Mouse (Mus musculus): ENCODE results near the gene Ndufv3.
"Not testable (repeated sequence)": the region's sequence is repeated elsewhere in the genome, so short reads cannot be mapped to it uniquely, and the experiment has no call there.

Gene Ndufv3

DNA sequence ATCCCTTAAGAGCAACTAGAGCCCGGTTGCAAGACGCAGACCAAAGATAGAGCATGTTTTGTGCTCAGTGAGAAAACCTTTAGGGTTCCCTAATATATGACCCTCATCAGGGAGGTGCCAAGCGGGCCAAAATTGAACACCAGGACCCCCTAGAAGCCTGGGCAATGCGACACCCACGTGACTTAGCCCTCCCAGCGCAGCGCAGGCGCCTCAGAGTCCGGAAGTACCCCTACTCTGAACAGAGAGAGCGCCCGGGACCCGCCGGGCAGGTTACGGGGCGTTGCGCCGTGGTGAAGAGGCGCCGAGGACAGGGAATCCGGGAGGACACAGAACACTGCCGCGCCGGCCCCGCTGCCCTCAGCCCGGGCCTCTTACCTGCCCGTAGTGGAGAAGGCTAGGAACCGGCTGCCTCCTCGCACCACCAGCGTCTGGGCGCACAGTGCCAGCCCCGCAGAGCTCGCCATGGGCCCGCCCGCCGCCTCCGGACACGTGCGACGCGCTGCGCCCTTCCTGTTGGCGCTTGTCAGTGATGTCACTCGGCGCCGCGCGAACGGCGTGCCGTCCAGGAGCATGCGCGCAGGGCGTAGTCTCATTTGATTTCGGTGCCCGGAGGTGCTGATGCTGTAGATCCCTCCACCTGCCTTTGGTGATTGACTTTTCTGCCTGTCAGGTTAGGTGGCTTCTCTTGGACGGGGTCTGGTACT, 8.0 kb upstream of the Ndufv3 start:
- DNase-seq (ENCODE audit: low spot score in 2 of 2), result peak; percentile 86 to 91

DNA sequence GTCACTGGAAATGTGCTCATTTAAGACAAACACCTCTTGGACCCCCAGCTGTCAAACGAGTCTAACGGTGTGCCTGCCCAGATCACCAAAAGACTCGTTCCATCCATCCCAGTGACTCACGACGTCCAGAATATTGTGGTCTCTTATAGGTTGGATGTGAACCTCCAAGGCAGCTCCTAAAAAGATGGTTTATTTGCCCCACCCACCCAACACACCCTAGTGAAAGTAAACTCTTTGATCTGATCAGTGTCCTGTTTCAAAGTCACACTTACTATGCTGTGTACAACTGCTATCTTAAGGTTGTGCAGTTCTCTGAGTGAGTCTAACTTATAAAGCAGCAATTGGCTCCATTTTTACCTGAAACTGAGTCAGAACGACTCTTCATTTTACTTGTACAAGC, 7.3 kb upstream of the Ndufv3 start:
- DNase-seq (ENCODE audit: low spot score in 2 of 2), result no peak

DNA sequence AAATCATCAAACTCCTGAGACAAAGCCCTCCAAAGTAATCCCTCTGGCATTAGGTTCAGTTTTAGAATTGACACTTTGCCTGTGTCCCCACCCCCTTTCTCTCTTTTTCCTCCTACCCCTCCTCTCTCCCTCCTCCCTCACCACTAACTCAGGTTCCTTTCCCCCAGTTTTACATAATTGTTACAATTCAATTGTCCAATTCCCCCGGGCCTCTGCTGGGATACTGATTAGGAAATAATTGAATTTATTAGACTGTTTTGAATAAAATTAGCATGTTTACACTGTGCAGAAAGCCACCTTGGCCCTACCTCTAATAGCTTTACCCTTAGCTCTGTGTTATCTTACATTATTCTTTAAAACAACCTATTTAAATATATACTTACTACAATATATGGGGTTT, 5.2 kb upstream of the Ndufv3 start:
- no peak for DNase-seq (ENCODE audit: low spot score in 2 of 2)

DNA sequence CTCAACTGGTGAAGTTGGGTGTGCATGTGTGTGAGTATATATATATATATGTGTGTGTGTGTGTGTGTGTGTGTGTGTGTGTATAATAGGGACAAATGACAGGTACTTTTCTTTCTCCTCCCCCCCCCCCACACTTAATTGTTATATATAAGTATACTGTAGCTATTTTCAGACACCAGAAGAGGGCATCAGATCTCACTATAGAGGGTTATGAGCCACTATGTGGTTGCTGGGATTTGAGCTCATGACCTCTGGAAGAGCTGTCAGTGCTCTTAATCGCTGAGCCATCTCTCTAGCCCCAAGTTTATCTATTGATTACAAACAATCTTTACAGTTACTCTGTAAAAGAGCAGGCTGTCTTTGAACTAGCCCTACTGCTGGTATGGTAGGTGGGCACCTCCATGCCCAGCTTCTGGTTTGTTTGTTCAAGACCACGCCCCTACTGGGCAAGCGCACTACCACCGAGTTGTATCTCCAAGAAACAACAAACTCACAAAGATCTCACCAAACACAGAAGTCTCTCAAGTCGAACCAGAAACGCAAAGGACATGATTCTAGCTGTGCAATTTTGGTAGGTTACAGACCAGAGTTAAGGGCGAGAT, 470 bp upstream of the Ndufv3 start:
- DNase-seq (ENCODE audit: low spot score in 2 of 2), result no peak

DNA sequence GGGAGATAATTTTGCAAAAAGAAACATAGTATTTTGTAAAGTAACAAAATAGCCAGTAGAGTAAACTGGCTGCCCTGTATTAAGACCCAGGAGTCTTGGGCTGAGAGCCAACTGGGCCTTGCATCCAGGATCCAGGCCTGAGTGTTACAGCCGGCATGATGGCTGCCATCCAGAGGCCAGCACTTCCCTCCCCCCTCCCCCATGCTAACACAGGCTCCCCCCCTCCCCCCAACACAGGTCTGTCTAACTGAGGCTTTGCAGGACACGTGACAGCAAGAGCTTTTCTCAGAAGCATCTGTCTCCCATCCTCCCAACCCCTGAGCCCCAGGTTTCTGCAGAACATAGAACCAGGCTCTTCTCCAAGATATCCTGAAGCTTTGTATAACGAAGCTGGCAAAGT, 980 bp downstream of the Ndufv3 start:
- peak in 1 of 2 experiments; percentile 39 for DNase-seq (ENCODE audit: low spot score in 2 of 2)

DNA sequence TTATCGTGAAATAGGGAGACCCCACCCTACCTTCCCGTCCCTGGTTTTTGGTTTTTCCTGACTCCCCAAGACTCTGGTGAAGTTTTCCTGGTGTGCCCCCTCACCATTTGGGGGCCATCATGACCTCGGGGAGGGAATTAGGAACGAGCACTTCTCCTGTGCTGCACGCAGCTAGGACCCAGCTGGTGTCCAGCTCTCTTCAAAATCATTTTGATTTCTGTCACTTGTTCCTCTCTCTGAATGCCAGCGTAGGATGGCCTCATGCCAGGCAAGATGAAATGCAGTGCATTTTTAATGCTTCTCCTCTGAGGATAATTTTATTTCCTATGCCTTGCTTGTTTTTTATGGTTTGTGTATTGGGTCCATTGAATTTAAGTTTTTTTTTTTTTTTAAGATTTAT, 2.0 kb downstream of the Ndufv3 start:
- DNase-seq (ENCODE audit: low spot score in 2 of 2), result no peak

DNA sequence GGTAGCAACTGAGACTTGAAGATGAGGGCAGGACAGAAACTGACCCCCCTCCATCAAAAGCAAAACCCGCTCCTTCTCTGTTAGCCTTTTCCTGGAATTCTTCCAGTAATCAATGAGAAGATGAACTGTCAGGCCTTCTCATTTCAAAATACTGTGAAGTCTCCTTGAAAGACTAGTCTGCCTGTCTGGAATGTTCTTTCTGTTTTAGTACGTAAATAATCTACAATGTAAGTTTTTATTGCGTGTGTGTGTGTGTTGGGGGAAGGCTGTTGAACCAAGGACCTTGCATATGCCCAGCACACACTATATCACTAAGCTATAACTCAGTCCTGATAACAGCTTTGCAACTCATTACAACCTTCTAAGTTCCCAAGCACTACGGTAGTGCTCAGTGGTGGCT, 5.2 kb downstream of the Ndufv3 start:
- no peak for DNase-seq (ENCODE audit: low spot score in 2 of 2)

DNA sequence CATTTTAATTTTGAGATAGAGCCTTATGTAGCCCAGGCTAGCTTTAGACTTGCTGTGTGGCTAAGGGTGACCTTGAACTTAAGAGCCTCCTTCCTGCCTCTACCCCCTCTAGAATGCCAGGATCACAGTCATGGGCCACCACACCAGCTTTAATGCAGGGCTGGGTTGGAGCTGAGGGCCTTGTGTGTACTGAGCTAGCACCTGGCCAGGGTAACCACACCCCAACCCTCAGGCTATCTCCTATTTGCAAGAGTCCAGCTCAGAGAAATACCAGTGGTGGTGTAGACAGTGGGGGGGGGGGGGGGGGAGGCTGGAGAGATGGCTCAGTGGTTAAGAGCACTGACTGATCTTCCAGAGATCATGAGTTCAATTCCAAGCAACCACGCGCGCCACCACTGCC, 5.9 kb downstream of the Ndufv3 start:
- no peak for DNase-seq (ENCODE audit: low spot score in 2 of 2)

DNA sequence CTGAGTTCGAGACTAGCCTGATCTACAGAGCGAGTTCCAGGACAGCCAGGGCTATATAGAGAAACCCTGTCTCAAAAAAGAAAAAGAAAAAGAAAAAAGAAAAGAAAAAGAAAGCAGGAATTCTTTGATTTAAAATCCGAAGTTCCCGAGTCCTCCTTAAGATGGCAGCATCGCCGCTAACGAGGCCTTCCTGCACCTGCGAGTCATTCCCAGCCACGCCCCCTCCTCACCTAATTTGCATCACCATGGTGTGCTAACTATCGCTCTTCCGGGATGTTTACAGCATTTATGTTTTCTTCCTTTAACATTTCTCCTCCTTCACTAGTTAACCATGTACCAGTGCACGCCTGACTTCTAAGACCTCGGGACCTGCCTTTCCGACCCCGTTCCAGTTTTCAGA, 9.4 kb downstream of the Ndufv3 start:
- DNase-seq (ENCODE audit: low spot score in 2 of 2), result peak in 1 of 2 experiments; percentile 15

DNA sequence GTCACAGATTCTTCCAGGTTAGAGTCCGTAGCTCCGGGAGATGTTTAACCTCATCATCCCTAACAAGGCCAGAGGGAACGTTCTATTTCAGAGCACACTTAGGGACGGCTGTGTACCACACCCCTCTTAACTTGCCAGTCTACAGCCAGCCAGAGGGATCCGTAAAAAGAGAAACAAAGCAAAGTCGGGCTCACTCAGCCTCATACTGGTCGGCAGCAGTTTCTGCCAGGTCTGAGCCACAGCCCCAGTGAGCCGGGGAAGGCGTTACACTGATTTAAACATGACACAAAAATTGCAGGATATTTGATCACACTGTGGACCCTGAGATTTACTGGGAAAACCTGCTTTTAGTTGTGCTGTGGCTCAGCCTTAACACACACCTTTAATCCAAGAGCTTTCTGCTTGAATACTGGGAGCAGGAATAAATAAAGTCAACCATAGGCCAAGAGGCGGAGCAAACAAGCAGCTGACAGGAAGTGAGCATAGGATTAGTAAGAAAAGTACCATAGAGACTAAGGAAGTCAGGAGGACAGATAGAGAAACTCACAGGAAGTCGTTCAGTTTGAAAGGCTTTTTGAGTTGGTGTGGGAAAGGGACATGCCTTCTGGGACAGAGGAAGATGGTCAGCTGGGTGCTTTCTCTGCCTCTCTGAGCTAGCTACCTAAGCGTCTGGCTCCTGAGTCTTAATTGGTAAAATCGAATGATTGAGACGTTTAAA, 11.7 kb downstream of the Ndufv3 start:
- no peak for DNase-seq (ENCODE audit: low spot score in 2 of 2)

DNA sequence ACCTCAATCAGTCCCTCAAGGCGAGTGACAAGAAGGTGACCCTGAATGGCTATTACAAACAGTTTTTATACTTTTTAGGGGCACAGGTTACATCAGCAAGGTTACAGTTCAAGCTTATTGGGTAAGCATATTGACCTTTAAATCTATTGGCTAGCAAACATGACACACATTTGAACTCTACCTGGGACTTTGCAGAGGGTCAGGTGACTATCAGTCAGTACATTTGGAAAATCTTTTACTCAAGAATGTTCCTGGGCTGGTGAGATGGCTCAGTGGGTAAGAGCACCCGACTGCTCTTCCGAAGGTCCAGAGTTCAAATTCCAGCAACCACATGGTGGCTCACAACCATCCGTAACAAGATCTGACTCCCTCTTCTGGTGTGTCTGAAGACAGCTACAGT, 12.4 kb downstream of the Ndufv3 start:
- DNase-seq (ENCODE audit: low spot score in 2 of 2), result not testable (repeated sequence)

DNA sequence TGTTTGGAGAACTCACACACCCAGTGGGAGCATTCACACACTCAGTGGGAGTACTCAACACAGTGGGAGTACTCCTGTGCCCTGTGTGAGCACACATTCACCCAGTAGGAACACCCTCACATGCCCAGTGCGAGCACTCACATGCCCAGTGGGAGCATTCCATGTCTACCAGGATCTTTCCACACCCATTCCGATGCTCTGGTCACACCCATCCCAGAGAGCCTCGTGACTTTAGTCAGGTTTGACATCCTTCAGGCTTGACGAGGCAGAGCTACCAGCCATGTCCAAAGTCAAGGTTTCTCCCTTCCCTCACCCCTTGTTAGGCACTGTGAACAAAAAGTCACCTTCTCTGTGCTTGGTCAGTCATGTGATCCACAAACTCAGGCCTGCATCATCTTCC, 15.4 kb downstream of the Ndufv3 start:
- no peak for DNase-seq (ENCODE audit: low spot score in 2 of 2)

DNA sequence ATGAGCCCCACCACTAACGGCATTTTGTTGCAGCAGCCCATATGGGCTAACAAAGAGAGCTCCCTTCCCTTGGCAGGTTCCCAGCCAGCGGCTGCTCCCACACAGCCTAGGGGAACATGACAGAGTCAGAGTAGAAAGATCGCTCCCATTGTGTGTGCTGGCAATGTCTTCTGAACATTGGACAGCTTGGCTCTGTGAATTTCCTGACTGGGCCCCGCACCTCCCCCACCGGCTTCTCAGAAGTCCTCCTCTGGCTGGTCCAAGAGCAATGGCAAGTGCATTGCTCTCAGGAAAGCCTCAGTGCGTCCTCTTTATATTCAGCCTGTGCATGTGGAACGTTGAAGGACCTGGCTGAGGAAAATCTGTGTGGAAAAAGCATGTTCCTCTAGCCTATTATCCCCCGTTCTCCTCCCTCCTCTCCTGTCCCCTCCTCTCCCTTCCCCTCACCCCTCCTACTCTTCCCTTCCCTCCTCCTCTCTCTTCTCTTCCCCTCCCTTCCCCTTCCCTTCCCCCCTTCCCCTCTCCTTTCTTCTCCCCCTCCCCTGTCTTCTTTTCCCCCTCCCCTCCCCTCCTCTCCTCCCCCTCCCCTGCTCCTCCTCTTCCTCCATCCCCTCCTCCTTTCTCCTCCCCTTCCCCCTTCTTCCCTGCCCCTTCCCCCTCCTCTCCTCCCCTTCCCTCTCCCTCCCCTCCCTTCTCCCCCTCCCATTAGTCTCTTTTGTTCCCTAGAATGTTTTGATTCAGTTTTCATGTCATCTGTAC, 16.1 kb downstream of the Ndufv3 start:
- DNase-seq (ENCODE audit: low spot score in 2 of 2), result peak; percentile 75 to 76

DNA sequence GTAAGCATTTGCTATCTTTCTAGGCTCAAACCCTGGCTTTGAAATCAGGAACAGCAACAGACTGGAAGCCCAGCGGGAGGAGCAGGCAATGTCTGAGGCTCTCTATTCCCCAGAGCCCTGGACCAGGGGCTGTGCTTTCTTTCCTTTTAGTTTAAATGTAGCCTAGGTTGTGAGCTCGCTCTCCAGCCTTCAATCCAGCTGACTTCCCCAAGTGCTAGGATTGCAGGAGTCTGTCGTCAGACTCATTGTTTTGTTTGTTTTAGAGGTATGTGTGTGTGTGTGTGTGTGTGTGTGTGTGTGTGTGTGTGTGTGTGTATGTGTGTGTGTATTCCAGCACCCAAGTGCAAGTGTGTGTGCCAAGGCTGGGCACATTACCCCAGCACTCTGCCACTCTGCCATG, 20.2 kb downstream of the Ndufv3 start:
- DNase-seq (ENCODE audit: low spot score in 2 of 2), result no peak

DNA sequence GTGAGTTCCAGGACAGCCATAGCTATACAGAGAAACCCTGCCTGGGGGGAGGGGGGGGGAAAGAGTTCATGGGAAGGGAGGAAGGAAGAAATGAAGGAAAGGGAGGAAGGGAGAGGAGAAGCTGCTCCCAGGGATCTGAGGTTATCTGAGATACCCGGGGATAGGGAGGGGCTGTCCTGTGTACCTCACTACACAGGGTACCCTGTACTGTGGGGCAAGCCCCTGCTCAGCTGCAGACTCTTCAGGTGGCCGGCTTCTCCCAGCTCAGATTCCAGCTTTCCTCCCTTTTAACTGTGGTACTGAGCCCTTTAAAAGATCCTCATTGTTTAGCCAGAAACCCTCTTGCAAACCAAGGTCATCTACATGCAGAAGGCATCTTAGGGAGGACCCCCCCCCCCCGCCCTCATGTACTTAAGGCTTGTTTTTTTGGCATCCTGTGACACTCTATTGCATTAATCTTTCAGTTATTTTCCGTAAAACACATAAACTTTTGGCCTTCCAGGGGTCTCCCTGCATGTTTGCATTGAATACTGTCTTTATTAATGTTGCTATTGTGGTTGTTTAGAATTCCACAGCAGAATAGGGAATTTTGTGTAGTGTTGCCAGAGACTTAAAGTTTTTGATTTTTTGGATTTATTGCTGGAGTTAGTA, 21.0 kb downstream of the Ndufv3 start:
- DNase-seq (ENCODE audit: low spot score in 2 of 2), result no peak

DNA sequence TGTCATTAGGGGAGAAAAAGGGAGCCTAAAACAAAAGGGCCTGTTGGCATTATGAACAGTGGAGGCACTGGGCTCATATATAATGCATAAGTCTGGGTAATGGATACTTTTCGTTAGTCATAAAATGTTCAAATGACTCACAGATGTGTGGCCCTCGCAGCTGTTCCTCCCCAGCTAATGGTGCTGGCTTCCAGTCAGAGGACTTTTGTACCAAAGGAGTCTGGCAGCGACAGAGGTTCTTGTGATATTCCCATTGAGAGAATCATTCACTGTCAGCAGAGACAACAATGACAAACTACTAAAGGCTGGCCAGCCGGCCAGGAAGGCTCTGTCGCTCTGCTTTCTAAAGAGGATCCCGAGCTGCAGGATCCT, 21.5 kb downstream of the Ndufv3 start:
- DNase-seq (ENCODE audit: low spot score in 2 of 2), result peak; percentile 14 to 20

DNA sequence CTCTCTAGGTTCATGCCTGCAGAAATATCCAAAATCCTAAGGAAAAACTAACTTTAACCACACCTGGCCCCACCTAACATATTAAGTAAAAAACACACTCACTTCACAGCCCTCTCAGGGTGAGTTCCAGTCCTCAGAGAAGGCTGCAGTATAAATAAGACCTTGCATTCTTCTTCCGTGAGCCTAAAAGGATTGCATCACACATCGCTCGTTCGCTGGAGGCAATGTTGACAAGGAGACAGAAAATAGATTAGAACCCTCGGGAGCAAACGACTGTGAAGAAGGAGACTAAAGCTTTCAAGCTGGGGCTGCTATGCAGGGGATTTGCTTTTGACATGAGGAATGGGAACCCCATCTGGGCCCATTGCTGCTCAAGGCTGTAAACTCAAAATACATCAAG, 23.7 kb downstream of the Ndufv3 start:
- no peak for DNase-seq (ENCODE audit: low spot score in 2 of 2)

DNA sequence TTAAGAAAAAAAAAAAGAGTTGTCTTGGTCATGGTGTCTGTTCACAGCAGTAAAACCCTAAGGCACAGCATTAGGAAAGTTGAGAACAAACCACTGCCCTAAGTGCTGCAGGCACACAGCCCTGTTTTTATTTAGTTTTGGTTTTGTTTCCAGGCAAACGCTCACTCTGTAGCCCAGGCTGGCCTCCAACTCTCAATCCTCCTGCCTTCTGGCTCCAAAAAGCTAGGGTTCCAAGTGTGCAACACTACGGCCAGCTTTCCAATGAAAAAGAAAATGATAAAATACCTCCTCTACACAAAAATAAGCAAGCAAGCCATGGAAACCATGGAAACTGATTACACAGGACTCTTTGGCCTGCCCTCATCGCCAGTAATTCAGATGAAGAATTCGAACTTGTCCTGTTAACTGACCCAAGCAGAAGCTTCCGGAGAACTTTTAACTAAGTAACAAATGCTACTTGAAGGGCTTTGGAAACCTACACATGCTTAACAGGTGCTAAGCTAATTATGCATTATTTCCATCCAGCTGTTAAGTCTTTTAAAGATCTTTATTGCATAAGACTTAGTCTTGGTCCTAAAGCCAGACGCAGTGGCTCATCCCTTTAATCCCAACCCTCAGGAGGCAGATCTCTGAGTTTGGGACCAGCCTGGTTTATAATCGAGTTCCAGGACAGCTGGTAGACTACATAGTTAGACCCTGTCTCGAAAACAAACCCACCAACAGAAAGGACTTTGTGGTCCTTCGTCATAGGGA, 26.7 kb downstream of the Ndufv3 start:
- no peak for DNase-seq (ENCODE audit: low spot score in 2 of 2)

DNA sequence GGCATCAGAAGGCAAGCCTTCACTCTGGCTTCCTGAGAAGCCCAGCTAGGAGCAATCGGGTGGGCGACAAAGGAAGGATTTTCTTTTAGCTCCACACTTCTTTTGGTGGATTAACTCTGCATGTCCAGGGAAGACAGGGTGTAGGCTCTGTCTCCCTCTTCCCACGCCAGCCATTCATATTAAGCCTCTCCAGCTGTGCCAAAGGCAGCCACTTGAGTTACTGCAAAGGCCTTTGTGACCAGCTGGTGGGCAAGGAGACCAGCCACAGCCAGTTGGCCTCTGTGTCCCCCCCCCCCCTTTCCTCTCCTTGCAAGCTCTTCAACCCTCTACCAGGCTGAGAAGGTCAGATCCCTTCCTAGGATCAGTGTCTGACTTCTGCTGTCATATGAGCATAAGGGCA, 28.1 kb downstream of the Ndufv3 start:
- no peak for DNase-seq (ENCODE audit: low spot score in 2 of 2)

DNA sequence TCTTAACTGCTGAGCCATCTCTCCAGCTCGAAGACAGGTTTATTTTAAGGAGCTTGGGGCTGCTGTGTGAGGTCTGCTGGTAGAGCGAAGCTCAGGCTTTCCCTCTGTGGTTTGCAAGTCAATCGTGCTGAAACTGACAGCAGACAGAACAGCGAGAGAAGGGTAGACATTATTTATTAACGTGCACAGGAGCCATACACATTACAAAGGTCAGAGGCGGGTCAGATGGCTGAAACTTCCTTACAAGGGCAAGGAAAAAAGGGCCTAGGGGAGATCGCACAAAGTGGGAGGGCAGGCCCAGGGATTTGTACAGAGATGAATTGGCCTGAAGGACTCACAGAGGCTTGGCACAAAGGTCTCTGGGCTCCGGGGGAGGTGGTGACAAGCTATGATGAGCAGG, 29.5 kb downstream of the Ndufv3 start:
- no peak for DNase-seq (ENCODE audit: low spot score in 2 of 2)

DNA sequence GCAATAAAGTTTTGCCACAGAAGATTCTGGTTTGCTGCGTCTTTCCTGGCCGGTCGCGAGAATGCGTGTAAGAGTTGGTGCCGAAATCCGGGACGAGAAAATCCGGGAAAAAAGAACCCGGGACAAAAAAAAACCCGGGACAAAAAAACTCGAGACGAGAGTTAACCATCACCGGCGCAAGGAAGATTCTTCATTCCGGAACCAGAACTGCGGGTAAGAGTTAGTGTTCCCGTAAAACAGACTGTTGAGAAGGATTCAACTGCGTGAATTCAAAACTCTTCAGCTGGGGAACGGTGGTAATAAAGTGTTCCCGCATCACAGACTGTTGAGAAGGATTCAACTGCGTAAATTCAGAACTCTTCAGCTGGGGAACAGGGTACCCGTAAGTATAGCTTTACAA, 32.7 kb downstream of the Ndufv3 start:
- DNase-seq (ENCODE audit: low spot score in 2 of 2), result not testable (repeated sequence)

Measured in frontal cortex, postnatal 36 days (tissue).